Mouse (Mus musculus) midbrain, postnatal 0 days (tissue): ENCODE data around the gene Tenm2. TPM values are rescaled to one million over a fixed set of nuclear protein-coding genes. Genes with fewer than 3 reads are reported as not detected.

ENCODE experiments used
- ATAC-seq: fragments of 200-750 bp; cut with Nextera tagmentation; 2 replicates; pipeline ENCODE4 v1.8.0; 2017; ENCODE audit warnings: moderate number of reproducible peaks, mild to moderate bottlenecking, moderate TSS enrichment, moderate library complexity; ENCODE audit not compliant: low FRiP score
- DNase-seq: peaks from one replicate; pipeline ENCODE4 v3.0.0-alpha.2; 2015; ENCODE audit warnings: low spot score
- H3K27ac ChIP-seq: fragments of 300-500 bp; sonication (generic); 2 replicates; pipeline ENCODE4 v1.5.1; 2014; ENCODE audit warnings: low read depth, mild to moderate bottlenecking, low read length, mixed read lengths
- H3K27me3 ChIP-seq: fragments of 300-500 bp; sonication (generic); 2 replicates; pipeline ENCODE4 v1.6.1; 2014; ENCODE audit warnings: low read length, control low read depth, mixed read lengths; ENCODE audit not compliant: insufficient read depth
- H3K36me3 ChIP-seq: fragments of 300-500 bp; sonication (generic); 2 replicates; pipeline ENCODE4 v1.6.1; 2014; ENCODE audit warnings: low read length, control low read depth, mixed read lengths; ENCODE audit not compliant: insufficient read depth
- H3K4me1 ChIP-seq: fragments of 300-500 bp; sonication (generic); 2 replicates; pipeline ENCODE4 v1.6.1; 2014; ENCODE audit warnings: mild to moderate bottlenecking, control low read depth, antibody characterized with exemption, low read length, mixed read lengths; ENCODE audit not compliant: insufficient read depth
- H3K4me2 ChIP-seq: fragments of 300-500 bp; sonication (generic); 2 replicates; pipeline ENCODE4 v1.6.1; 2014; ENCODE audit warnings: low read depth, mild to moderate bottlenecking, low read length, mixed read lengths; ENCODE audit not compliant: poor library complexity, severe bottlenecking
- H3K4me3 ChIP-seq: fragments of 300-500 bp; sonication (generic); 2 replicates; pipeline ENCODE4 v1.5.1; 2014; ENCODE audit warnings: low read depth, mild to moderate bottlenecking, low read length, moderate library complexity
- H3K9ac ChIP-seq: fragments of 300-500 bp; sonication (generic); replicated peaks from 2 replicates; pipeline ENCODE4 v1.6.1; 2014; ENCODE audit warnings: mild to moderate bottlenecking, low read length, moderate library complexity, mixed read lengths; ENCODE audit not compliant: poor library complexity, severe bottlenecking
- H3K9me3 ChIP-seq: fragments of 300-500 bp; sonication (generic); 2 replicates; pipeline ENCODE4 v1.6.1; 2016; ENCODE audit warnings: low read length, control low read depth
- CTCF ChIP-seq: IDR thresholded peaks from 2 replicates; pipeline ENCODE4 v1.5.1; 2016; ENCODE audit warnings: antibody characterized with exemption, mild to moderate bottlenecking
- WGBS: fragments of 180-500 bp; shearing (Covaris S2); extraction: QIAGEN DNeasy Blood & Tissue Kit; methylation state at CpG from one replicate; pipeline ENCODE4 v1.1.7; 2014; 5-methylcytosine and 5-hydroxymethylcytosine counted together
- polyA plus RNA-seq: library from polyadenylated mRNA; unstranded; fragments of >200 nt; fragmentation: Nextera tagmentation; extraction: Ambion mirVana; gene quantifications from 2 replicates; pipeline ENCODE4 v1.2.1, GENCODE M21; 2015
- total RNA-seq: library from RNA; depleted of rRNA; stranded (reverse); fragments of >200 nt; gene quantifications from 2 replicates; pipeline ENCODE4 v1.2.3, GENCODE M21; 2014

Gene Tenm2
- total and polyA plus RNA-seq, 2 experiments from 2014 or later, result 62.6 to 138 TPM

DNA sequence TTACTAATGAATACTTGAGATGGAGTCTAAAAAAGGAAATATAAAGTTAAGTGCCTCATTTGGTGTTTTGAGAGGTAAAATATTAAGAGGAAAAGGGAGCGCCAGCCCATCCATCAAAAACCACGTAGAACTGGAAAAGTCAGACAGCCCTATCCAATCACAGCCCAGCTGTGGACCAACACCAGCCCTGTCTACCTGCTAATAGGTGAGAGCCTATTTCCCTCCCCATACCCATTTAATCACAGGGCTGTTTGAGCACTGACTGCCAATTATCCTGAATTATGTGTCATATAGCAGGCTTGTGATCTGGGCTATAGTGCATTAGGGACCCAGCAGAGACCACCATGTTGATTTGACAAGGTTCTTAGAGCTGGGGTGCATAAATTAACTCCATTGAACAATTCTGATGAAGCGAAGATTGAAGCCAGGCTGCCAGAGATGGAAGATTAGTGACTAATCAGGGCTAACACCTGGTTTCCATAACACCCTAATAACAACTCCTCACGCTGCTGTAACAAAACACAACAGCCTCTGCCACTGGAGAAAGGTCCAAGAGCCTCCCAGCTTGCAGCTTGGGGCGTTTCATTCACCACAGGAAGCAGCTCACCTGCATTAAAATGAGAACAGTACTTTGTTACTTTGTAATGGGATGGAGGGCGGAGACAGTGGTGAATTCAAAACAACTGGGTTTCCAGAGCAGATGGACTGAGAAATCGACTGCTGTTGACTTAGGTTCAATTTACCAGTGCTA is 204.3 kb downstream of the Tenm2 start:
- Histone ChIP-seq H3K27ac (no peak overlapping the region), H3K4me2 (no peak overlapping the region), H3K9ac (no peak overlapping the region), H3K27me3 (no peaks in the 10 kb centered on the region), H3K9me3 (no peaks in the 10 kb centered on the region), H3K4me1 (no peaks in the 10 kb centered on the region), H3K4me3 (no peak overlapping the region), H3K36me3 (no peaks in the 10 kb centered on the region)
- 54% methylated on average over 7 of the region's 7 CpGs for WGBS
- no peak for TF ChIP-seq CTCF
- ATAC-seq, result no peak
- DNase-seq, result no peak

DNA sequence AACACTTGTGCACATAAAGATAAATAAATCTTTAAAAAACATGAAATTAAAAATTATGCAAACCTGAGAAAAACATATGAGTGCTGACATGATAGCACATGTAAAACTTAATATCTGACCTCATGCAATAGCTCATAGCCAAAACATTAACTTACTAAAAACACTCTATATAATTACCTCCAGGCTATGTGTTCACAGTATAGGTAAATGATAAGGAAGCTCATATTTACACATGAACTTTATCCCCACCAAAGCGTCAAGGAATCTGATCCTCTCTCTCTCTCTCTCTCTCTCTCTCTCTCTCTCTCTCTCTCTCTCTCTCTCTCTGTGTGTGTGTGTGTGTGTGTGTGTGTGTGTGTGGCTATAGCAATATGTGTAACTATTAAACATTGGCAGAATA is 223.9 kb downstream of the Tenm2 start:
- no peaks in the 10 kb centered on the region for H3K36me3 ChIP-seq
- ATAC-seq, result no peak
- no peaks in the 10 kb centered on the region for H3K27me3 ChIP-seq
- no peak overlapping the region for H3K4me2 ChIP-seq
- H3K9me3 ChIP-seq, result no peaks in the 10 kb centered on the region
- no peak overlapping the region for H3K9ac ChIP-seq
- no peak for DNase-seq
- whole genome bisulfite sequencing, result 60% methylated on average over 1 of the region's 1 CpGs
- no peaks in the 10 kb centered on the region for H3K4me1 ChIP-seq
- no peak for TF ChIP-seq CTCF
- no peak overlapping the region for H3K4me3 ChIP-seq
- H3K27ac ChIP-seq, result no peak overlapping the region

DNA sequence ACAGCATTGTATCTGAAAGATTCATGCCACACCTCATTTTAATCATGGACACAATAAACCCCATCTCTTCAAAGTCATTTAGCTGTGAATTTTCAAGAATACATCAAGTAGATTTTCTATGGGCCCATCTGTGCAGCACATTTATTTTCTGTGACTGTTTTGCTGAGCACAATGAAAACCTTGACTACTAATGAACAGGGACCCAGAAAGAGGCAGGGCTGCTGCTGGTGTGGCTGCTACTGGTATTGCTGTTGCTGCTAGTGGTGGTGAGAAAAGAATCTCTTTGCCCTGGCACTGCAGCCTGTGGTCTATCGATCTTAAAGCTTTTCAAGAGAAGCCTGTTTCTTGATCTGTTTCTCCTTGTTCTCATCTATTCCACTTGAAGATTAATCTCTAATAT is 226.5 kb downstream of the Tenm2 start:
- Histone ChIP-seq H3K27me3 (no peaks in the 10 kb centered on the region), H3K4me2 (no peak overlapping the region), H3K4me1 (no peaks in the 10 kb centered on the region), H3K4me3 (no peak overlapping the region), H3K9me3 (no peaks in the 10 kb centered on the region), H3K36me3 (no peaks in the 10 kb centered on the region), H3K9ac (no peak overlapping the region), H3K27ac (no peak overlapping the region)
- DNase-seq (no peak), ATAC-seq (no peak)
- no peak for TF ChIP-seq CTCF
- WGBS, result 76% methylated on average over 1 of the region's 1 CpGs

DNA sequence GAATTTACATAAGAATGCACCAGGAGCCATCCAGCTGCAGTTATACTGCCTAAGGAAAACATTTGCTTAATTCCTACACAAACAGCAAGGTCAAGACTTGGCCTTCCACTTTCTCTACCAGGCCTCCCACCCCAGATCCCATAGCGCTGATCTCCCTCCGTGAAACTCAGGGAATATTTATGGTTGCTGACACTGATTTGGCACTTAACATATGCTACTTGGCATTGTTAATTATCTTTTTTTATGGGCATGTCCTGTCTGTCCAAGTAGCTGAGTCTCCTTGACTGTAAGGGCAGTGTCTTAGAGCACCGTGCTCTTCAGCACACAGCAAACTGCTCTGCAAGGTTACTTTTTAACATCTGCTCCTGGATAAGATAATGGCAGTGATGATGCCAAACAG is 238.1 kb downstream of the Tenm2 start:
- DNase-seq, result no peak
- 67% methylated on average over 3 of the region's 3 CpGs for WGBS
- Histone ChIP-seq H3K27ac (no peak overlapping the region), H3K9me3 (no peaks in the 10 kb centered on the region), H3K27me3 (no peaks in the 10 kb centered on the region), H3K4me2 (no peak overlapping the region), H3K4me3 (no peak overlapping the region), H3K9ac (no peak overlapping the region), H3K4me1 (no peaks in the 10 kb centered on the region), H3K36me3 (no peaks in the 10 kb centered on the region)
- TF ChIP-seq CTCF, result no peak
- ATAC-seq, result no peak

DNA sequence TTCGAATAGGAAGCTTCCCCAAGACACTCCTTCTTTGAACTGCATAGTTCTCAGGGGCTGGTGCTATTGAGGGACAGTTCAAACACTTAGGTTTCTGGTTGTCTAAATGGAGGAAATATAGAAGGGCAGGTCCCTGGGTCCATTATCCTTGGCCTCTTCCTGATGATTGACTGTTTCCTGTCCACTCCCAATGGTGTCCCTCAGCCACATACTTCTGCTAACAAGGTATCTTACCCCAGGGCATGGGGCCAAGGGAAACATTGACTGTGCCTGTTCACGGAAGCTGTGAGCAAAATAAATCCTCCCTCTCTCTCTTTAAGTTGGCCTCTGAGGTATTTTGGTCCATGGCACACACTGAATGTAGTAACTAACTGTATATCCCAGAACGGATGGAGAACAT is 244.9 kb downstream of the Tenm2 start:
- Histone ChIP-seq H3K9ac (no peak overlapping the region), H3K4me1 (no peaks in the 10 kb centered on the region; the same call in 1 of the 2 replicates), H3K27me3 (no peaks in the 10 kb centered on the region), H3K4me3 (no peak overlapping the region), H3K27ac (no peak overlapping the region), H3K9me3 (no peaks in the 10 kb centered on the region), H3K4me2 (no peak overlapping the region), H3K36me3 (no peaks in the 10 kb centered on the region)
- DNase-seq (no peak), ATAC-seq (no peak)
- TF ChIP-seq CTCF, result no peak
- 79% methylated on average over 3 of the region's 3 CpGs for WGBS

DNA sequence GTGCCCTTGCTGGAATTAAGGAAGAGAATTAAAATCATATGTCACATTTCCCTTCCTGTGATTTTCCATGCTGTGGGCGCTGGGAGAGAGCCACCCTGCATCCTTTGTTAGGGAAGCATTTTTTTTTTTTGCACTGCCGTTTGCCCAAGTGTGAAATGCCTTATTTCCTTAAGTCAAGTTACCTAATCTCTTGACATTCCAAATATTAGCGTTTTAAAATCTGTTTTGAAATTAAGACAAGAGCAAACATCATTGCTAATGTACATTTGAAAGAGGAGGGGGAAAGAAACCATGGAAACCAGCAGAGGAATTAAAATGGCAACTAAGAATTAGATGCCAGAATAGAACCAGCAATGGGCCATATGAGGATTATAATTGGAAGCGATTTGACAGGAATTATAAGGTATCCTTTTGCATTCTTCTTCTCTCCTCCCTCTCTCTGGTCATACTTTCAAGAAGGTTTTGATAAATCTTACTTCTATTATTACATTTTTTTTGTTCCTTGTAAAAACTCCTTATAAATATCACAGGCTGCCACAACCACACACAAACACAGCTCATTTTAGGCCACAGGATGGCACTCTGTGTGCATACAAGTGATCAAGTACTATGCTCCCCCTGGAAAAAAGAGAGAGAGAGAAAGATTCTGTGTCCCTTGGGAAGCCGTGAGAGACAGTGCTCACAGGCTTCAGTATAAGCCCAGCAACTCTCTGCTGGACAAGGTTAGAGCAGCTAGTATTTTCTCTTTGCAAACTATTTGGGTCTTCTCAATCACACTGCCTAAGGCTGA is 246.8 kb downstream of the Tenm2 start:
- Histone ChIP-seq H3K36me3 (no peaks in the 10 kb centered on the region), H3K4me3 (no peak overlapping the region), H3K9me3 (no peaks in the 10 kb centered on the region), H3K4me1 (no peaks in the 10 kb centered on the region; the same call in 1 of the 2 replicates), H3K4me2 (no peak overlapping the region), H3K27me3 (no peaks in the 10 kb centered on the region), H3K9ac (0 out of 2 replicates have a peak overlapping the region, but pooled peaks have one; percentile 29), H3K27ac (peak overlapping the region; percentile 67)
- DNase-seq (peak; percentile 93), ATAC-seq (peak; percentile 72)
- TF ChIP-seq CTCF, result peak; percentile 87
- WGBS, result 14% methylated on average over 5 of the region's 5 CpGs
